Mouse (Mus musculus): Measurements from ENCODE around the gene 2410015M20Rik. TPM values are rescaled to one million over a fixed set of nuclear protein-coding genes. Genes with fewer than 3 reads are reported as not detected.

2410015M20Rik gene
- polyA plus RNA-seq (2012; rRNA removed) = 65.1 and 76.9 TPM in 2 replicates

DNA sequence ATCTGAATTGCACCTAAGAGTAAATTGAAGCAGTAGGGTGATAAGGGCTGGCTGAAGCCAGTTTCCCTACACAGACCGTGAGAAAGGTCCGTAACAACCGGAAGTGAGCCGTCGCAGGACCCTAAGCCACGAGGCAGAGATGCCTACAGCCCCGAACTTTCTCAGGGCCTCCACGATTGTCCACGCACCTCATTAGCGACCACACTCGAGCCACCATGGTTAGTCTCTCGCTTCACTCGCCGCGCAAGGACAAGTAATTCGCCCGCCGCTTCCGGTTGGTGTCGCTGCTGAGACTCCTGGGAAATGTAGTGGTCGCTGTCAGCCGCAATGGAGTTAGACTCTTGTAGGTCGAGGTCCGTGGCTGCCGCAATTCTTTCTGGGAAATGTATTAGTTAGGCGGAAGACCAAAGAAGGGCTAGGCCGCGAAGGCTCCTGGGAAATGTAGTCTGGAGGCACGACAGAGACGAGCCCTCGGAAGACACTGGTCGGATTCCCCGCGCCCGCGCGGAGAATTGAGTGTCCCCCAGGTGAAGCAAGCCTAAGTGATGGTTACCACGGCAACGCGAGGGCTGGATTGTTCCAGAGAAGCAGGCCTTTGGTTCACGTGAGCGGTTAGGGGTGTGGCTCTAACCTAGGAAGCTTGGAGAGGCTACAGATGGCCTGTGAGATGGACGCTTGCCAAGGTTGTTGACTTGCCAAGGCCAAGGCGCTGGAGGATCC, at the start of gene 2410015M20Rik:
Gene 2410015M20Rik (minus strand): TSS at position 320 of the 720 bp plus-strand sequence.

DNA sequence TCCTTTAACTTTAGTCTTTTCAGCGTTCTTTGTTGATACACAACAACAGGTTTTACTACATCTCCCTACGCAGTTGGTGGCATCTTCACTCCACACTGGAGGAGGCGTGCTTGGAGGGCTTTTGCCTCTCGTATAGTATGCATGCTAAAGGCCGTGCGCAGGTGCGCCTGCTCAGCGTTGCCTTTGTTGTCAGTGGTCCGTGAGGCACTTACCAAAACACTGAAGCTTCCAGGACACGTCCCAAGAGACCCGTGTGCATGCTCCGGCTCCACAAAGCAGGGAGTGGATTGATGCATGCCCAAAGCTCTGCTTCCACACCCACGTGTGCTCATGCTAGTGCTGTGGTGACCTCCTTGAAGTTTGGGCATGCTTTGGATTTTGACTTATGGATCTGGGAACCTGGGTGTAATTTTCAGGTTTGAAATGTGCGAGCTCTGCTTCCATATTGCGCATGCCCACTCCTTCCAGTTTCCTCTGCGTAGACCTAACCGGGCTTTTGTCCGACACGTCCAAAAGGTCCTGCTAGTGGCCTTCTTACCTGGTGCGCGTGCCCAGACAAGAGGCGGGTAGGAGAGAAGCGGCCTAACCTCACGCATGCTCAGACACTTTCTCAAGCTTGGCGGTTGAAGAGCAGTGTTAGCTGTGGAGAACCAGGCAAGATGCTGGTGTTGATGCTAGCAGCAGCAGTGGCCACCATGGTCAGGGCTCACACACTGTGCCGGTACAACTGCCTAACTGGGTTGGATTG, 18.1 kb upstream of the 2410015M20Rik start, which contains the start of gene Catsperd:
Gene Catsperd (plus strand): TSS at position 614 of the 748 bp plus-strand sequence.

DNA sequence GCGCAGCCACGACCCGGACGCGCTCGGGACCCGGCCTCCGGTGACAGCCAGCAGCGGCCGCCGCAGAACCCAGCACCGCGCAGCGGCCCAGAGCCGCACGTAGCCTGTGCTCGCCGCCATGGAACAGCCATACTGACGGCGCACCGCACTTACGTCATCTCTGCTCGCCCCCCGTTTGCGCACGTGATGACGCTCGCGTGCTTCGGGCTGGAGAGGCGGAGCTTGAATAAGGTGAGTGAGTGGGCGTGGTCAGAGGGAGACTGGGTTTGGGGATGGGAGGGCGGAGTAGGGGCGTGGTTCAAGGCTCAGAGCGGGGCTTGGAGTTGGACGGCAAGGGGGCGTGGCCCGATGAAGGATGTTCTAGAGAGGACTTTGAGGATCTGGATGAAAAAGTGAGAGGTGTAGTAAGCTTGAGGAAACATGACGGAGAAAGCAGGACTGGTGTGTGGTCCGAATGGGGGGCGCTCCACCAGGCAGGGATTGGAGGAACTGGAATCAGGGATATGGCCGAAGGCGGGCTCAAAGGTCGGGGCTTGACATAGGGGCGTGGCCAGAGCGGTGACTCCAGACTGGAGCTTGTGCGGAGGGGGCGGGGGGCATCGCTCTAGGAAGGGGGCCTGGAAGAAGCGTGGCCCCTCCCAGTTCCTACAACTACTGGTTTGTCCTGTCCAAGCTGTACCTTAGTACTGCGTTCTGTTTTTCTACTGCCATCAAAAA, 17.3 kb upstream of the 2410015M20Rik start, which contains the start of gene Lonp1:
Gene Lonp1 (minus strand): TSS at position 134 of the 717 bp plus-strand sequence.

DNA sequence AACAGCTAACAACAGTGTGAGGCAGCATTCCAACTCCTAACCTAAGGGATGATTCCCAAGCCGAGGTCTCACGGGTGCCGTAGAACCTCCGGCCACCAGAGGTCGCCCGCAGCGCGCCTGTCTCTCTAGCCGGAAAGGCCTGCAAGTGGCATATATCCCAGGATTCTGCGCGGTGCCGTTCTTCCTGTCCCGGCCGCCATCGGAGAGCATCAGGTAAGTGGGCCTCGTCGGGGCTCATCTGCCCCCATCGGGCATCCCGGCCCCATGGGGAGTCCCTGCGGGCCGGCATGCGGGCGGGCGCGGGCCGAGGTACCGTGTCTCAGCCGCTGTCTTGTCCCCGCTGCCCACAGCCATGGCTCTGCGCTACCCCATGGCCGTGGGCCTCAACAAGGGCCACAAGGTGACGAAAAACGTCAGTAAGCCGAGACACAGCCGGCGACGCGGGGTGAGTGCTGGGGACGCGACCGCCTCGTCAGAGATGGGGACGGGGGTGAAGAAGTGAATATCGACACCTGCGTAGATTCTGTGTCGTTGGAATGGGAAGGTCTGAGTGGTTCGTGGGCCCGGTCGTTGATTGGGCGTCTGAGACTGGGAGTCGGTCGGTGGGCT, 3.8 kb upstream of the 2410015M20Rik start, which contains the start of gene Rpl36:
Gene Rpl36 (plus strand): TSS at position 181 of the 609 bp plus-strand sequence.

DNA sequence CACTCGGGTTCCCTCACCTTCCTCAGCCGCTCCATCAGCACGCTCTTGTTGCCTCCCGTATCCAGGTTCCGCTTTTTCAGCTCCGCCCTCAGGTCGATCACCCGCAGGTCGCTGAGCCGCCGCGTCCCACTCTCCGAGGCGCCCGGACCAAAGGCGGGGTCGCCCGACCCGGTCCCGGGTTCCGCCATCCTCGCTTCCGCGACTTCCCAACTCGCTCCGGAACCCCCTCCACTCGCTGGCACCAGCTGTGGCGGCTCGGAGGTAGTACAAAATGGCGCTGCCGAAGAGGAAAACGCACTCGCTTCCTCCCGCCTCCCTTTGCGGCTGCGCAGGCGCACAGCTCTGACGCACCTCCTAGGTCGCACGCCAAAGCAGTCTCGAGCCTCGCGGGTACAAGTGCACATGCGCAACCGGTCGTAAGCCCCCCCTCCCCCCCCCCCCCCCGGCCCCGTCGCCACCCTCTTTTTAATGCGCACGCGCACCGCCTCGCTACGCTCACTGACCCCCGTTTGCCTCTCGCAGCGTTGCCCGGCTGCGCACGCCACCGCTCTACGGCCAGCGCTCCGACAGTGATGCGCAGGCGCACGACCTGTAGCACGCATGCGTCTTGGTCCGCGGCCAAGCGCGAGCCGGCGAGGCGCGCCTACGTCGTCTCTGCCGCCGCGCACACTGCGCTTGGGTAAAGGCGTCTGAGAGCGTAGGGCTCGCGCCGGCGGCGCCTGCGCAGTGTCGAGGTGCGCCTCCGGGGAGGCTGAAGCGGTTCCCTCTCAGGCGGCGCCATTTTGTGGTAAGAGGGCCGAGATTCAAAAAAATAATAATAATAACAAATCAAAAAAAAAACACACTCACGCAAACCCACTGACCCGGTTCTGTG, 25.1 kb downstream of the 2410015M20Rik start, which contains the start of the genes Safb2 and Safb:
Gene Safb2 (minus strand): TSS at position 329 of the 874 bp plus-strand sequence.
Gene Safb (plus strand): TSS at position 569 of the 874 bp plus-strand sequence.

Other genes with a start within 250 kb of the 2410015M20Rik start
- 51.4 and 69.9 TPM in 2 replicates for gene Ptprs, start 133.3 kb downstream of the 2410015M20Rik start, polyA plus RNA-seq (2012; rRNA removed)
- gene Znrf4, start 97.3 kb downstream of the 2410015M20Rik start, polyA plus RNA-seq (2012; rRNA removed) = not detected in 2 replicates
- gene Gm20219, start 55.4 kb downstream of the 2410015M20Rik start, polyA plus RNA-seq (2012; rRNA removed) = 18.8 and 19.0 TPM in 2 replicates
- gene Safb2, start 25.2 kb downstream of the 2410015M20Rik start, polyA plus RNA-seq (2012; rRNA removed) = 39.6 and 58.7 TPM in 2 replicates
- 42.0 and 56.8 TPM in 2 replicates for gene Safb, start 24.9 kb downstream of the 2410015M20Rik start, polyA plus RNA-seq (2012; rRNA removed)
- gene Rpl36, start 3.6 kb upstream of the 2410015M20Rik start, polyA plus RNA-seq (2012; rRNA removed) = 923 and 1,272 TPM in 2 replicates
- gene Lonp1, start 17.1 kb upstream of the 2410015M20Rik start, polyA plus RNA-seq (2012; rRNA removed) = 30.8 and 35.7 TPM in 2 replicates
- 0.05 and 0.08 TPM in 2 replicates for gene Catsperd, start 18.4 kb upstream of the 2410015M20Rik start, polyA plus RNA-seq (2012; rRNA removed)
- 41.3 and 41.5 TPM in 2 replicates for gene Ranbp3, start 63.5 kb upstream of the 2410015M20Rik start, polyA plus RNA-seq (2012; rRNA removed)
- gene Ndufa11, start 108.0 kb upstream of the 2410015M20Rik start, polyA plus RNA-seq (2012; rRNA removed) = 612 and 926 TPM in 2 replicates
- 12.7 and 17.2 TPM in 2 replicates for gene Vmac, start 108.3 kb upstream of the 2410015M20Rik start, polyA plus RNA-seq (2012; rRNA removed)
- 61.1 and 186 TPM in 2 replicates for gene Nrtn, start 147.8 kb upstream of the 2410015M20Rik start, polyA plus RNA-seq (2012; rRNA removed)
- gene Dus3l, start 155.0 kb upstream of the 2410015M20Rik start, polyA plus RNA-seq (2012; rRNA removed) = 42.5 and 43.8 TPM in 2 replicates
- gene Prr22, start 160.5 kb upstream of the 2410015M20Rik start, polyA plus RNA-seq (2012; rRNA removed) = 2.9 and 3.5 TPM in 2 replicates
- gene Rfx2, start 221.2 kb upstream of the 2410015M20Rik start, polyA plus RNA-seq (2012; rRNA removed) = 10.5 and 10.9 TPM in 2 replicates

Measured in stomach, adult 2 months (tissue).